Mouse (Mus musculus) spleen, postnatal 4 days (tissue): ENCODE measurements at regions not wholly inside any gene's neighbourhood (a gene's known extent, or its start where the extent isn't known, plus 50 kb on each side); places are given as distances from the start of the nearest gene placed in this dataset.

ENCODE experiments used
- DNase-seq, 2 experiments: peaks; one replicate each; pipeline ENCODE4 v3.0.0; 2022; ENCODE audit warnings: low spot score in 2 of 2

DNA sequence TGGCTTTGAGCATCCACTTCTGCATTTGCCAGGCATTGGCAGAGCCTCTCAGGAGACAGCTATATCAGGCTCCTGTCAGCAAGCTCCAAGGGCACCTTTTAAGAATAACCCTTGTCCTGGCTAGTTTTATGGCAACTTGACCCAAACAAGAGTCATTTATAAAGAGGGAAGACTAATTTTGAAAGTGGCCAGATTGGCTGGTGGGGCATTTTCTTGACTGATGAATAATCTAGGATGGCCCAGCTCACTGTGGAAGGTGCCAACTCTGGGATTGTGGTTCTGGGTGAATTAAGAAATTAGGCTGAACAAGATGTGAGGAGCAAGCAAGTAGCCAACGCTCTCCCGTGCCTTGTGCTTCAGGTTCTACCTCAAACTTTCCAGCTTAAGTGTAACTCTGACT, 937.8 kb downstream of the Gsdmc2 start:
- no peak for DNase-seq

DNA sequence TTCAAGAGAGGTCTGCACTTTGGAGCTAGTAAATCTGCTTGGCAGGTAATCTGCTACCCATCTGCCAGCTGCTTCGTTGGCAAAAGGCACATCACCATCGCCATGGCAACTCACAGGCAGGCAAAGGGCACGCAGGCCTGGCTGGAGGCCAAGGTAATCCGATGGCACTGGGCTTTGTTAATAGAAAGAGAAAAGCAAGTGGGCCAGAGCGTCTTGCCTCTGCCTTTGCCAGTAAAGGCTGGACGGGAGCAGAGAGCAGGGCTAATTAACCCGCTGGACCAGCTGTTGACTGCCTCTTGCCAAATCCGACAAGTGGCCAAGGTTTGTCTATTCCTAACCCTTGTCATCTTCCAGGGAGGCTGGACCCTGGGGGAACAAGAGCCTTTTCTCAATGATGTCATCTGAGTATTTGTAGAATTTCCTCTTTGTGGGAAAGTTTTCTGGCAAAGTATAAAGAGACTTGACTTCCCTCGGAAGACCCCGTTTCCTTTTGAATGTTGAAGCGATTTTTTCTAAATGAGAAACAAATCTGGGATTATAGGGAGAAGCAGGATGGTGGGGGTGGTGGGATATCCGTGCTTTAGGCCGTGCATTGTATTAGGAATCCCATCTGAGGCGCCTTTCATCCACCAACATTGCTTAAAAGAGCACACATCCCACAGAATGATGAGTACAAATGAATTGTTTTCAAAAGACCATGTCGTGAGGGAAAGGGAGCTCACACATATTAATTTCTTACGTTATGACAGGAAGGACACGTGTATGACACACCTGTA, 941.7 kb downstream of the Gsdmc2 start:
- peak in 1 of 2 experiments; percentile 16 for DNase-seq

GRCm38 (mm10) chr15:62901955-62902354, 943.0 kb downstream of the Gsdmc2 start:
- no peak for DNase-seq

DNA sequence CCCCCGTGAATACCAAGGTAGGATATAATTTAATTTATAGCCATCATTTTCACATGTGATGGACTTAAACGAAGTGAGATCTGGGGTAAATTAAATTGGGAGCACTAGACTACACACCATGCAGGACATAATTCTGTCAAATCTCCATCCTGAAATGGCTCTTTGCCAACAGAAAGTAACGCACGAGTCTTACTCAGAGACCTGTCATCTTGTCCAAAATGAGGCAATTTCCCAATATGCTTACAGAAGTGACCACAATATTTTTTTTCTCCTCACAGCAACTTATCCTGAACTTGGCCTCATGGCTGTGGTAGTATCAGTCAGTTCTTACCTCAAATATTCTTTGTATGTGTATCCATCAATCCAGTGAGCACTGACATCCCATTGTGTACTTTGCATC, 955.2 kb downstream of the Gsdmc2 start:
- DNase-seq = no peak

- DNase-seq = no peak
These were observed 959.6 kb downstream of the Gsdmc2 start for GRCm38 (mm10) chr15:62885331-62885730.

- no peak for DNase-seq
These were observed 973.8 kb downstream of the Gsdmc2 start for GRCm38 (mm10) chr15:62871082-62871766.

DNA sequence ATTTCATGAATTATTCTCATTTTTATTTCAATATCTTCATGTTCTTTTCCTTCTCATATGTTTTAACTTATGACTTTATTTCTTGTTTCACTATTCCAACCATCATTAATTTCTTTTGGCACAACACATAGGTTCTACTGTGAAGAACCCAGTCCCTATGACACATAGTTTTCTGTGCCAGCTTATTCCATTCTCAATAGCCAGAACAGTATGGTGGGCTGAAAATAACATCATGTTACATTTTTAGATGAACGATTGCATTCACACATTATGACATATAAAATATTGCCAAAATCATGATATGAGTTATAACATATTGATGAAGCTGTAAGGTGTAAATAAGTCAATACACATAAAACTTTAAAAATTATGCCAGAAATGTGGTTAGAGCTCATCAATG, 982.4 kb downstream of the Gsdmc2 start:
- DNase-seq = no peak

GRCm38 (mm10) chr15:62861422-62861821, 983.6 kb downstream of the Gsdmc2 start:
- no peak for DNase-seq

DNA sequence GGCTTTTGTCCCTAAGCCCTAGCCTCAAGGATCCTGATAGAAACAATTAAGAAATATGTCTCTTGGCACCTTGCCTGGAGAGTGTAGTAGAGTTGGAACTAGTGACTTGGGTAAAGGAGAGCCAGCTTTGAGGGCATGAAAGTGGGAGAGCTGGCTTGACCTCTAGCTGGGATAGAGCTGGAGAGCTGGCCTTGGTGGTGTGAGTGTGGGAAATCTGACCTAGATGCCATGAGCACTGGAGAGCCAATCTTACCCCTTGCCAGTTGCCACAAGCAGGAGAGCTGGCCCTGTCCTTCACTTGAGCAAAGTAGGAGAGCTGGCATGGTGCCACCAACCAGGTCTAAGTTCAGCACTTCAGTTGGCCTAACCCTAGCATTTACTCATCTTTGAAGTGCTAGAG, 995.7 kb downstream of the Gsdmc2 start:
- no peak for DNase-seq

DNA sequence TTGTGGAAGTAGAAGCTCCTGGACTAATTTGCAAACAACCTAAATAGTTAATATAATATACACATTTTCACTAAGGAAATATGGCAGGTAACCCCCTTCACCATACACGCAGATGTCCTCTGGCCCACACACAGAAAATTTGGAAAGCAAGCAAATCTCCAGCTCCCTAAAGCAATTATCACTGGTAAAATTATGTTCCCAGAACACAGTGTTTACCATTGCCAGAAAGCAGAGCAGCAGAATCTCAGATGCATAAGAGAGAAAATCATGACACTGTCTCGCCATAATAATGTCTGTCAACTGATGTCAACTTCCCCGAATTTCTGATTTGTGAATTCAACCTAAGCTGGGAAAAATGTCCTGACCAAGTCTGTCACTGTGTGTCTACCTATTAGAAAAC, 999.1 kb downstream of the Gsdmc2 start:
- no peak for DNase-seq

GRCm38 (mm10) chr15:62825586-62825985, 1019.4 kb downstream of the Gsdmc2 start:
- no peak for DNase-seq

DNA sequence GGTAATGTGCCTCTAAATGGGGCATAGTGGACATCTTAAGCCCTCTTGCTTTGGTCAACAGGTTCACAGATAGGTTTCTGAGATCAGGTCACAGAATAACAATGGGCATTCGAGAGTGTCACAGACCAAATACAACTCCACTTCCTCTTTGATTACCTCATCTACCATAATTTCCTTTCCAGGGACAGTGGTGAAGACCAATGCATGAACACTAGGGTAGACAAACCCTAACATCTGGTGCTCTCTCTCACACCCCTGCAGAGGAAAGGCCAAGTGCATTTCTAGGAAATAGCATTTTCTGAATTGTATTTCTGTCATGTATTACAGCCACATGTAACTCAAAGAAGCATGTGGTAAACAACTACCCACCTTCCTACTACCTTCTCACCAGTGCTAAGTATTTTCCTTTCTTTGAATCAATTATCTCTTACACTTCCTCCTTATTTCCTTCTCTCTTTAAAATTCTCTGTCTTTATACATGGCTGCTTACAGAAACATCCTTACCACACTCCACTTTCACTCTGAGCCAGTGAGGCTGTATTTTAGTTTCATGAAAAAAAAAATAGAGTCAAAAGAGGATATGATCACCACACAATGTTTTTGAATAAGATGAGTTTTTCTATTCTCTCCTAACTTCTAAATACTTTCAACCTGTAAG, 1021.0 kb downstream of the Gsdmc2 start:
- DNase-seq = no peak

GRCm38 (mm10) chr15:62822305-62822704, 1022.7 kb downstream of the Gsdmc2 start:
- DNase-seq = no peak

DNA sequence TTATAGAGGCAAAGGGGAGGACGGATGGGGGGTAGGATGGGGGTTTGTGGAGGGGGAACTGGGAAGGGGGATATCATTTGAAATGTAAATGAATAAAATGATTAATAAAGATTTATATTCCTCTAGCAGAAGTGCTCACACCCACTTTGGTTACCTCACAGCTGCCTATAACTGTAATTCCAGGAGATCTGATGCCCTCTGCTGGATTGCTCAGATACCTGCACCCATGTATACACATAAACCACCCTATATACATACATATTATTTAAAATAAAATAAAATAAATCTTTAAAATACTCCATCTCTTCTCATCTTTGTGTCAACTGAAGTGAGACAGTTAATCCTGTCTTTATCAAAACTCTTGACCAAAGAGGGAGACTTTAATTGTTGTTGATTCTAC, 1031.9 kb downstream of the Gsdmc2 start:
- DNase-seq = no peak

GRCm38 (mm10) chr15:62812026-62812425, 1033.0 kb downstream of the Gsdmc2 start:
- DNase-seq = no peak

DNA sequence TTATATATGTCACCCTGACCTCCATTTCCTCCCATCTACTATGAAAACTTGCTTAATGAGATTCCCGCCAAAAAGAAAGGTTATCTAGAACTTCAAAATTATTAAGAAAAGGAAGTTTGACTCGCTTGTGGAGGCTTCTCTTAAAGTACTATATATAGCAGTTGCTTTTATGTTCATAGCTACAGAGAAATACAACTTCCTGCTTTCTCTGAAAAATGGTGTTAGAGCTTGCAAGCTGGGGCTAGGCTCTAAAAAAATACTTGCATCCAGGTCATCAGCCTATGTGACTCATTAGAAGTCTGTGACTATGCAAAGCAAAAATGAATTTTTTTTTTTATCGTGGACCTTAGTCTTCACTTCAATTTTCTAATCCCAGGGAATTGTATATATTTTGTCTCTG, 1035.7 kb downstream of the Gsdmc2 start:
- DNase-seq = no peak

GRCm38 (mm10) chr15:62808087-62808808, 1036.7 kb downstream of the Gsdmc2 start:
- no peak for DNase-seq

- DNase-seq = no peak
These were observed 1037.6 kb downstream of the Gsdmc2 start for GRCm38 (mm10) chr15:62807364-62807763.

GRCm38 (mm10) chr15:62802770-62803169, 1042.2 kb downstream of the Gsdmc2 start:
- no peak for DNase-seq

DNA sequence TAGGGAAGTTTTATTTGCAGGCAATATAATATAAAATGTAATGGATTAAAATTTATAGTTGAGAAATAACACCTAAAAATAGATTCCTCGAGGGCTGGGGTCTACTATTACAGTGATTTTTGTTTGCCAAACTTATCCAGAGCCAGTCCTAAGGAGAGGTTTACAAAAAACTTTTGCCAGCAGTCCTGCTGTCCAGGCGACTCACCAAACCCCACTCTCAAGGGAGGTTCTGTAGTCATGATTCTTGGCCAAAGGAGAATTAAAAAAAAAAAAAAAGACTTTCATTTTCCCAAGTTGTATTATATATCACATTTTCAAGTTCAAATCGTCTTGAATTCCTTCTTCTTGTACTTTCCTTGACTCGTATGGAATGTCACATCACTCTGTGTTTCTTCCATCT, 1046.2 kb downstream of the Gsdmc2 start:
- DNase-seq = no peak

DNA sequence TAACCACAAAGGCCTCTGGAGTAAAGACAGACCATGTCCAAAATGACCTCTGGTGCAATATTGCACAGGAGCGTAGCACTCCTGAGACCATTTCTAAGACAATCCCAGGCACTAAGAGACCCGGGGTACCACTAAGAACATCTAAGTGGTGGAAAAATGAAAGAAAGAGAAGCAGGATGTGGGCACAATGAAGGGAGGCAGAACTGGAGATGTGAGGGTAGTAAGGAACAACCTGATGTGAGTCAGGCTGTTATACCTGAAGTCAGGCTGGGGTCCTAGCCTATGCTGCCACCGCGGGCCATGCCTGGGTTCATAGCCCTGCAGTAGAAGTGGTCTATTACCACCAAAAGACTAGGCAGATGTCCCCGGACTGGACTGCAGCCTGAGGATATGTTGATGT, 1051.4 kb downstream of the Gsdmc2 start:
- no peak for DNase-seq

DNA sequence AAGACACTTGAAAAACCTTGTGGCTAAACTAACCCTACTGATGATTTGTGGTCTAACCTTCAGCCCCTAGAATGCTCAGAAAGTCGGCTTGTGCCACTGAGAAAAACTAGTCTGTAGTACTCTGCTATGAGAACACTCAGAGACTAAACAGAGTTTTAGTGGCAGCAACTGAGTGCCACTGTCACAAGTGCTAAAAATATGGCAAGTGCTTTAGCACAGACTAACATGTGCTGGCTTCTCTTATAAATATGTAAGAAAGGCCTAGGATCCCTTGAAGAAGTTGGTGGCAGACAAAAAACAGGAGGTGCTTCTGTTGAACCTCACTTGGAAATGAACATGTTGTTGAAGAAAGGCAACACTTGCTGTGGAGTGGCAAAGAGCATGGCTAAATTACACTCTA, 1052.9 kb downstream of the Gsdmc2 start:
- no peak for DNase-seq
